Mouse (Mus musculus) embryonic fibroblast, embryonic 13.5 days (primary cell): ENCODE measurements around the gene Zfp825.

Experiments used
- CTCF ChIP-seq: IDR thresholded peaks from 2 replicates; pipeline ENCODE4 v1.5.1; 2011; ENCODE audit warnings: mild to moderate bottlenecking, control low read depth, low read length, moderate library complexity, borderline replicate concordance; ENCODE audit not compliant: insufficient read depth
- POLR2A ChIP-seq: IDR thresholded peaks from 2 replicates; pipeline ENCODE4 v1.6.1; 2011; ENCODE audit warnings: low read depth, mild to moderate bottlenecking, control low read depth, low read length, moderate library complexity

DNA sequence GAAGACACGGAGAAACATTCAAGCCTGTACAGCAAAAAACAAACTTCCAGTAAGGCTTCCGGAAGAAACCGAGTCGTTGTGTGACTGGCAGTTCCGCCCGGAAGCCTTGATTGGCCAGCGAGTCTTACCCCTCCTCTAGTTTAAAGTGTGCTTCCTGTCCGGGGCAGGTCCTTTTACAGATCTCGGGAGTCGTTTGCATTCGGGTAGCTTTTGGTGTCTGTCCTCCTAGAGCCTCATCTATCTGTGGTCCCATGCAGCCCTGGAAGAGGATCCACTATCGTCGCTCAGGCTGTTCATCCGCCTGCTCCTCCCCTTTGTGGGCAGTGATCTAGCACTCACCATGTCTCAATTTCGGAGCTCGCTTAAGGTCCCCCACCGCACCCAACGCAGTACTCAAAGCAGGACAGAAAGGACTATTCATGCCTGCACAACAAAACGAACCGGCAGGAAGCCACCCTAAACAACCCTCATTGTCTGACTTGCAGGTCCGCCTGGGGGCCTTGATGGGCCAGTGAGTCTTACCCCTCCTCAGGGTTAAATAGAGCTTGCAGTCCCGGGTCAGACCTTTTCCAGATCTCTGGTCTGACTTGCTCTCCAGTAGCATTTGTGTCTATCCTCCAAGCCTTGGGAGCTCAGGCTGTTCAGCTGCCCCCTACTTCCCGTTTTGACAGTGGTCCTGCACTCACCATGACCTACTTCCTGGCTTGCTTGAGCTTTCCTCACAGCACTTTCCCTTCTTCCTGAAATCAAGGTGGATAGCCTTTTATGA, at the start of gene Zfp825:
- peak; percentile 88 for TF ChIP-seq POLR2A
- TF ChIP-seq CTCF, result no peak
